Mouse (Mus musculus) C2C12 (cell line): ENCODE results near the gene Itih3. TPM values are rescaled to one million over a fixed set of nuclear protein-coding genes. Genes with fewer than 3 reads are reported as not detected.

Experiments used
- H3K27me3 ChIP-seq: one replicate; pipeline ENCODE4 v1.6.1; 2011; ENCODE audit not compliant: control insufficient read depth, insufficient read depth, insufficient read length
- H3K36me3 ChIP-seq: one replicate; pipeline ENCODE4 v1.6.1; 2011; ENCODE audit not compliant: control insufficient read depth, insufficient read depth
- H3K4me3 ChIP-seq: one replicate; pipeline ENCODE4 v1.5.1; 2011; ENCODE audit warnings: mild to moderate bottlenecking, control low read depth; ENCODE audit not compliant: poor library complexity, insufficient read depth, severe bottlenecking
- H3K79me2 ChIP-seq: one replicate; pipeline ENCODE4 v1.6.1; 2011; ENCODE audit not compliant: control insufficient read depth, insufficient read depth
- H3K79me3 ChIP-seq: one replicate; pipeline ENCODE4 v1.6.1; 2011; ENCODE audit warnings: low read depth, control low read depth
- H3ac ChIP-seq: one replicate; pipeline ENCODE3; 2011; ENCODE audit warnings: low read depth; ENCODE audit not compliant: control insufficient read depth, insufficient read length
- CEBPB ChIP-seq: IDR thresholded peaks from one replicate; pipeline ENCODE4 v1.6.1; 2011; ENCODE audit warnings: low read depth, mild to moderate bottlenecking, control low read depth, moderate library complexity
- CTCF ChIP-seq: IDR thresholded peaks from one replicate; pipeline ENCODE4 v1.5.1; 2011; ENCODE audit not compliant: control insufficient read depth, insufficient read depth, insufficient read length
- FOSL1 ChIP-seq: IDR thresholded peaks from one replicate; pipeline ENCODE4 v1.8.0; 2011; ENCODE audit warnings: mild to moderate bottlenecking, low read length; ENCODE audit not compliant: poor library complexity, insufficient read depth, severe bottlenecking
- MAX ChIP-seq: IDR thresholded peaks from one replicate; pipeline ENCODE4 v1.6.1; 2011; ENCODE audit warnings: mild to moderate bottlenecking, control low read depth
- MYOD1 ChIP-seq: IDR thresholded peaks from one replicate; pipeline ENCODE4 v1.6.1; 2011; ENCODE audit warnings: low read depth; ENCODE audit not compliant: control insufficient read depth, insufficient read length
- MYOG ChIP-seq: IDR thresholded peaks from one replicate; pipeline ENCODE4 v1.6.1; 2011; ENCODE audit not compliant: control insufficient read depth, insufficient read length; ENCODE audit errors: extremely low read depth
- USF1 ChIP-seq: IDR thresholded peaks from one replicate; pipeline ENCODE4 v1.6.1; 2011; ENCODE audit warnings: low read depth, mild to moderate bottlenecking, control low read depth, moderate library complexity
- polyA plus RNA-seq: library from polyadenylated mRNA; unstranded; fragments of >200 nt; fragmentation: generic; extraction: Trizol; gene quantifications from one replicate; pipeline ENCODE4 v1.2.1, GENCODE M21; 2012; ENCODE audit warnings: missing spikeins

Gene Itih3
- polyA plus RNA-seq, 1 experiment: 0.01 TPM

DNA sequence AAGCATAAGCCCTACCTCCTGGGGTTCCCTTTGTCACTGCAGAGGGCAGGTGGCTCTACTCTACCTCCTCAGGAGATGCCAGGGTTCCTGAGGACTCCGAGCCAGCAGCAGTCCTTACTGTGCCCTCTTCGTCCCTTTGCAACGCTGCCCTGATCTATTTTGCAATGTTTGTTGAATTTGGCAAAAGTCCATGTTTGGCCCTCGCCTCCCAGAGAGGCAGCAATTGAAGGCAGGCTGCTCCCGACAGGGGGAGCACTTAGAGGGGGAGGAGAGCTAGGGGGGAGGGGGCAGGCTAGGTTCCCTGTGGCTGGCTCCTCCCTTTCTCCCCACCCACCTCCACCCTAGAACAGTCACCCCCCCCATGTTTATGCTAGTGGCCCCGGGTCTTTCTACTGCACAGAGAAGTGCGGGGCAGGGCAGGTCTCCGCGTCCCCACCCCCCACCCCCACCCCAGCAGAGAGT lies 35.3 kb downstream of the Itih3 start:
- Histone ChIP-seq H3K36me3 (no peaks in the 10 kb centered on the region), H3K4me3 (no peak overlapping the region), H3ac (no peak overlapping the region), H3K27me3 (no peaks in the 10 kb centered on the region), H3K79me3 (no peaks in the 10 kb centered on the region), H3K79me2 (no peaks in the 10 kb centered on the region)
- TF ChIP-seq MYOG (no peak), CEBPB (peak; percentile 26)

DNA sequence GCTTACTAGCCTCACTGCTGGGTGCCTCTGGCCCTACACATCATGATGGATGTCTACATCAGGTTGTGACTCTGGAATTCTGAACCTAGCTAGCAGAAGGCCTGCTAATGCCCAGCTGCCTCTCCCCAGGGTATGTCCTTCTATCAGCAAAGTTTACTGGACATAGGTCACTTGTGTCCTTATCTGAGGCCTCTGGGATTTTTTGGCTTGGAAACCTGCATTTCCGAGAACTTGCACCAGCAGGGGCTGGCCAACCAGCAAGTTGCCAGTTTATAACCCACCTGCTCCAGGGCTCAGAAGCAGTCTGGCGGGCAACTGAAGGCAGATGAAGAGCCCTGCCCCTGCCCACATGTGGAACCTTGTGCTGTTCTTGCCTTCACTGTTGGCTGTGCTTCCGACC lies 37.4 kb downstream of the Itih3 start, which contains the start of gene Itih4:
Gene Itih4, plus strand, starts transcription at position 273 of the 400 bp plus-strand sequence.
- H3K4me3 ChIP-seq: no peak within 1 kb of the TSS
- TF ChIP-seq MYOD1 (no peak), MAX (no peak), FOSL1 (no peak), CTCF (no peak), CEBPB (no peak), MYOG (no peak), USF1 (no peak)

GRCm38 (mm10) chr14:30885298-30885697 lies 38.3 kb downstream of the Itih3 start:
- no peak for TF ChIP-seq MYOG
- no peak for TF ChIP-seq CEBPB
- no peak for TF ChIP-seq USF1
- TF ChIP-seq MAX: no peak
- no peak for TF ChIP-seq CTCF
- no peak for TF ChIP-seq MYOD1
- TF ChIP-seq FOSL1: no peak
- Histone ChIP-seq H3K36me3 (no peaks in the 10 kb centered on the region), H3K79me2 (no peaks in the 10 kb centered on the region), H3ac (no peak overlapping the region), H3K4me3 (no peak overlapping the region), H3K79me3 (no peaks in the 10 kb centered on the region), H3K27me3 (no peaks in the 10 kb centered on the region)

More for the DNA sequence above, 37.4 kb downstream of the Itih3 start, which contains the start of gene Itih4:
- no peaks in the 10 kb centered on the region for H3K27me3 ChIP-seq
- no peak within 1 kb of the TSS for H3ac ChIP-seq
- no peaks in the 10 kb centered on the region for H3K79me3 ChIP-seq
- no peaks in the 10 kb centered on the region for H3K79me2 ChIP-seq
- no peaks in the 10 kb centered on the region for H3K36me3 ChIP-seq

DNA sequence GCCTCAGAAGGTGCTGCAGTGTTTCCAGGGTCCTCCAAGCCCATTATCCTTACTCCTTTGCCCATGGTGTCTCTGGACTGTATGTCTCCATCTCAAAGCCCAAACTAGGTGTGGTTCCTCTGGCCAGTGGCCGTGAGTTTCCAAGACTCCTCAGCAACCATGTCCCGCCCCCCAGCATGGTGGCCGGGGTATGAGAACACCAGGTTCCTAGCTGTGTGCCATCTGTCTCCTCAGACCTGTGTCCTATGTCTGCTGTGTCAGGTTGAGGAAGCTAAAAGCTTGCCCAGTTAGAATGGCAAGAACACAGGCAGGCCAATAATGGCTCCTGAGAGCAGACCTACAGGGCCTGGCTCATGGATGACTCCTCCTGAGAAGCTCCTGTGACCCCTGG lies 41.8 kb downstream of the Itih3 start:
- TF ChIP-seq FOSL1 (no peak), MYOG (no peak), CTCF (no peak), USF1 (no peak), CEBPB (no peak), MAX (no peak), MYOD1 (no peak)
- Histone ChIP-seq H3K36me3 (no peaks in the 10 kb centered on the region), H3ac (no peak overlapping the region), H3K4me3 (no peak overlapping the region), H3K79me3 (no peaks in the 10 kb centered on the region), H3K27me3 (no peaks in the 10 kb centered on the region), H3K79me2 (no peaks in the 10 kb centered on the region)

DNA sequence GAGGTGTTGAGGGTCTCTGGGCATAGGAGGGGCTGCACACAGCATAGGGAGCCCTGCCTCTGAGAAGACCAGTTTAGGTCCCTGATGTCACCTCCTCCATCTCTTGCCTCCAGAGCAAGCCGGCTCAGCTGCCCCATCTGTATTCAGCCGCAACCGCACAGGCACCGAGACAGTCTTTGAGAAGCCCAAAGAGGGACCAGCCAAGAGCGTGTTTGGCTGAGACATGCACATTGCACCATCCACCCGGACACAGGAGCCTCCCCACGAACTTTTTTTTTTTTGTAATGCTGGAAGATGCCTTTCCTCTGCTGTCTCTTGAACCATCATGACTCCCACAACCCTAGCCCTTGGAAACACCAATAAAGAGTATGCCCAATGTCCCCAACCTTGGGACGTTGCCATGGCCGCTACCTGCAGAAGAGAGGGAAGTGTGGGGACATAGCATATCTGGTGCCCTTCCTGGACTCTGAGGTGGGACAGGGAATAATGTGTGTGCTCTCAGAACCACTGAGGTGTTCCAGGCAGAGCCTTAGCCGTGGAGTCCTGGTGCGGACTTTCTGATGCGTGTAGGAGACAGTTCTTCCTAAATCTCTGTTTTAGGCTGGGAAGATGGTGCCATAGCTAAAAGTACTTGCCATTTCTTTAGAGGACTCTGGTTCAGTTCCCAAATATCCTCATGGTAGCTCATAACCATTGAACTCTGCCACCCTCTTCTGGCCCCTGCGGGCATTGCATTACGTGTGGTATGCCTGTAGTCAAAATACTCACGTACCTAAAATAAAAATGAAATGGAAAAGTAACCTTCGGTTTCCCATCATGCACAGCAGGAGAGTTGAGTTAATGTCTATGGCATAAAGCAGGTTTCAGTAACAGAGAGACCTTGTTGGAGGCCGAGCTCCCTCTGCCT lies 42.5 kb downstream of the Itih3 start:
- Histone ChIP-seq H3K4me3 (no peak overlapping the region), H3K36me3 (no peaks in the 10 kb centered on the region), H3K79me2 (no peaks in the 10 kb centered on the region), H3K27me3 (no peaks in the 10 kb centered on the region), H3ac (no peak overlapping the region), H3K79me3 (no peaks in the 10 kb centered on the region)
- TF ChIP-seq CEBPB (no peak), USF1 (no peak), CTCF (peak; percentile 30), MYOD1 (no peak)

- TF ChIP-seq MYOG (no peak), MAX (no peak), CEBPB (no peak), FOSL1 (no peak), USF1 (no peak), CTCF (no peak)
- Histone ChIP-seq H3ac (no peak overlapping the region), H3K79me2 (no peaks in the 10 kb centered on the region), H3K79me3 (no peaks in the 10 kb centered on the region), H3K27me3 (no peaks in the 10 kb centered on the region), H3K36me3 (peaks cover 4% of the 10 kb centered on the region), H3K4me3 (no peak overlapping the region)
Measured at GRCm38 (mm10) chr14:30880251-30880650, 43.3 kb downstream of the Itih3 start.
